Mouse (Mus musculus) gastrocnemius, postnatal 10 days (tissue): ENCODE data around the gene 4931414P19Rik. TPM values are rescaled to one million over a fixed set of nuclear protein-coding genes. Genes with fewer than 3 reads are reported as not detected.

Source experiments
- DNase-seq: peaks from one replicate; pipeline ENCODE4 v3.0.0; 2021; ENCODE audit warnings: mixed read lengths
- microRNA-seq, 2 experiments: library from miRNA; unstranded; fragments of <30 nt; microRNA quantifications; one replicate each; pipeline ENCODE4 v1.2.0; 2021
- total RNA-seq, 2 experiments: library from RNA; stranded (reverse); gene quantifications; 2 replicates each; pipeline ENCODE4 v1.2.3; 2021

4931414P19Rik gene
- total RNA-seq, 2 experiments from 2014 or later: 3.1 to 5.1 TPM

DNA sequence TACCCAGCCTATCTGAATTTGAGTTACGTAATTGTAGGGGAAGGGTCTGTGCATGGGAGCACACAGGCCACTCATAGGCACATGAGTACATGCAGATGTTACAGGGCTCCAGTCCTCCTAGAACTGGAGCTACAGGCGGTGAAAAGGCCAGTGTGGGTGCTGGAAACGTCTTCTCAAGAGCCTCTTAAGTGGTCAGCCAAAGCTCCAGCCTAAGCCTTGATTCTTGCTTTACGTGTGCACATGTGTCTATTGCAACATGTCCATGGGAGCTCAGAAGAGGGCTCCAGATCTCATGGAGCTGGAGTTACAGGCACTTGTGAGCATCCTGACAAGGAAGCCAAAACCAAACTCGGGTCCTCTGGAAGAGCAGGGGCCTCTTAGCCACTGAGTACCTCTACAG is 61.1 kb downstream of the 4931414P19Rik start:
- DNase-seq: no peak

GRCm38 (mm10) chr14:54540771-54541170 is 65.0 kb downstream of the 4931414P19Rik start:
- DNase-seq: no peak

DNA sequence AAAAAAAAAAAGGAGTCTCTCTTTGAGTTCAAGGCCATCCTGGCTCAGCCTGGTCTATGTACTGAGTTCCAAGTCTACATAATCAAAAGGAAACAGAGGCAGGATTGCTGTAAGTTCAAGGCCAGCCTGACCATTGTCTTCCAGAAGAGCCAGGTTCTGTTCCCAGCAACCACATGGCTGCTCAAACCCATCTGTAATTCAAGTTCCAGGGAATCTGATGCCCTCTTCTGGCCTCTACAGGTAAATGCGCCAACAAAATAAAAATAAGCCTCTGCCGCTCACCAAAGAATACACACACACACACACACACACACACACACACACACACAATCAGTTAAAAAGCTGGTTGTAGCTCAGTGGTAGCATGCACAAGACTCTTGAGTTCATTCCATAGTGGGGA is 67.2 kb downstream of the 4931414P19Rik start:
- DNase-seq: no peak

Small RNA genes within 50 kb of the gene (microRNA-seq; reads per million reads assigned to microRNA genes)
- gene Mir686: 0 reads per million in 2 experiments
- gene Mir6948: 0 reads per million in 2 experiments

Other genes starting within 250 kb of the 4931414P19Rik start
- 10 to 100 TPM; 64.1 to 65.5 TPM for gene Oxa1l, start 245.2 kb downstream of the 4931414P19Rik start, total RNA-seq
- 1 to 10 TPM; 3.1 to 5.5 TPM for gene Slc7a7, start 188.2 kb downstream of the 4931414P19Rik start, total RNA-seq
- 100 to 1,000 TPM; 141 to 159 TPM for gene Mrpl52, start 179.1 kb downstream of the 4931414P19Rik start, total RNA-seq
- 100 to 1,000 TPM; 115 to 167 TPM for gene Mmp14, start 174.4 kb downstream of the 4931414P19Rik start, total RNA-seq
- gene Lrp10, start 141.9 kb downstream of the 4931414P19Rik start, total RNA-seq: 10 to 100 TPM; 36.3 to 39.5 TPM
- under 1 TPM in 1 of 2 experiments, not detected in 1; 0.14 TPM for gene Rem2, start 129.9 kb downstream of the 4931414P19Rik start, total RNA-seq
- gene Prmt5, start 88.5 kb downstream of the 4931414P19Rik start, total RNA-seq: 10 to 100 TPM; 32.8 to 35.3 TPM
- 10 to 100 TPM in 1 of 2 experiments, 1 to 10 TPM in 1; 9.2 to 10.7 TPM for gene Haus4, start 51.4 kb downstream of the 4931414P19Rik start, total RNA-seq
- gene Ajuba, start 28.4 kb downstream of the 4931414P19Rik start, total RNA-seq: 1 to 10 TPM; 7.5 to 9.9 TPM
- 100 to 1,000 TPM; 183 to 207 TPM for gene Psmb5, start 12.0 kb upstream of the 4931414P19Rik start, total RNA-seq
- not detected for gene Psmb11, start 15.4 kb upstream of the 4931414P19Rik start, total RNA-seq
- gene Gm17606, start 35.0 kb upstream of the 4931414P19Rik start, total RNA-seq: not detected
- gene Cdh24, start 35.4 kb upstream of the 4931414P19Rik start, total RNA-seq: 1 to 10 TPM in 1 of 2 experiments, under 1 TPM in 1; 0.96 to 1.8 TPM
- gene 1700123O20Rik, start 80.2 kb upstream of the 4931414P19Rik start, total RNA-seq: 10 to 100 TPM; 16.2 to 16.9 TPM
- gene Acin1, start 80.9 kb upstream of the 4931414P19Rik start, total RNA-seq: 100 to 1,000 TPM in 1 of 2 experiments, 10 to 100 TPM in 1; 90.7 to 110 TPM
- not detected for gene Gm29776, start 92.8 kb upstream of the 4931414P19Rik start, total RNA-seq
- gene Cebpe, start 106.2 kb upstream of the 4931414P19Rik start, total RNA-seq: under 1 TPM in 1 of 2 experiments, not detected in 1; 0.50 TPM
- 1 to 10 TPM; 5.7 to 7.5 TPM for gene Slc7a8, start 176.0 kb upstream of the 4931414P19Rik start, total RNA-seq
- not detected for gene Rnf212b, start 208.1 kb upstream of the 4931414P19Rik start, total RNA-seq